Mouse (Mus musculus) limb, embryonic 10.5 days (tissue): Measurements from ENCODE around the gene Vps37c. TPM values are rescaled to one million over a fixed set of nuclear protein-coding genes. Genes with fewer than 3 reads are reported as not detected.
A peak's percentile ranks its signal among the peaks of the same experiment; 100 is the strongest.

Experiments
- DNase-seq: peaks from one replicate; pipeline ENCODE4 v3.0.0-alpha.2; 2017; ENCODE audit warnings: low spot score
- H3K27ac ChIP-seq: fragments of 300-500 bp; sonication (generic); 2 replicates; pipeline ENCODE4 v1.5.1; 2016; ENCODE audit warnings: mild to moderate bottlenecking
- H3K27me3 ChIP-seq: fragments of 300-500 bp; sonication (generic); 2 replicates; pipeline ENCODE4 v1.6.1; 2016; ENCODE audit warnings: low read depth, mild to moderate bottlenecking; ENCODE audit not compliant: poor library complexity, severe bottlenecking
- H3K36me3 ChIP-seq: fragments of 300-500 bp; sonication (generic); 2 replicates; pipeline ENCODE4 v1.6.1; 2016; ENCODE audit warnings: mild to moderate bottlenecking, moderate library complexity
- H3K4me1 ChIP-seq: fragments of 300-500 bp; sonication (generic); 2 replicates; pipeline ENCODE4 v1.6.1; 2016
- H3K4me3 ChIP-seq: fragments of 300-500 bp; sonication (generic); 2 replicates; pipeline ENCODE4 v1.5.1; 2016; ENCODE audit warnings: mild to moderate bottlenecking, moderate library complexity
- H3K9me3 ChIP-seq: fragments of 300-500 bp; sonication (generic); replicated peaks from 2 replicates; pipeline ENCODE4 v1.6.1; 2016; ENCODE audit warnings: mild to moderate bottlenecking
- WGBS: fragments of 180-500 bp; shearing (Covaris S2); methylation state at CpG from one replicate; pipeline ENCODE4 v1.1.7; 2016; 5-methylcytosine and 5-hydroxymethylcytosine counted together
- polyA plus RNA-seq: library from polyadenylated mRNA; unstranded; fragments of >200 nt; fragmentation: Nextera tagmentation; extraction: Ambion mirVana; gene quantifications from 2 replicates; pipeline ENCODE4 v1.2.1, GENCODE M21; 2016

Gene Vps37c
- 34.3 and 37.7 TPM in 2 replicates for polyA plus RNA-seq

DNA sequence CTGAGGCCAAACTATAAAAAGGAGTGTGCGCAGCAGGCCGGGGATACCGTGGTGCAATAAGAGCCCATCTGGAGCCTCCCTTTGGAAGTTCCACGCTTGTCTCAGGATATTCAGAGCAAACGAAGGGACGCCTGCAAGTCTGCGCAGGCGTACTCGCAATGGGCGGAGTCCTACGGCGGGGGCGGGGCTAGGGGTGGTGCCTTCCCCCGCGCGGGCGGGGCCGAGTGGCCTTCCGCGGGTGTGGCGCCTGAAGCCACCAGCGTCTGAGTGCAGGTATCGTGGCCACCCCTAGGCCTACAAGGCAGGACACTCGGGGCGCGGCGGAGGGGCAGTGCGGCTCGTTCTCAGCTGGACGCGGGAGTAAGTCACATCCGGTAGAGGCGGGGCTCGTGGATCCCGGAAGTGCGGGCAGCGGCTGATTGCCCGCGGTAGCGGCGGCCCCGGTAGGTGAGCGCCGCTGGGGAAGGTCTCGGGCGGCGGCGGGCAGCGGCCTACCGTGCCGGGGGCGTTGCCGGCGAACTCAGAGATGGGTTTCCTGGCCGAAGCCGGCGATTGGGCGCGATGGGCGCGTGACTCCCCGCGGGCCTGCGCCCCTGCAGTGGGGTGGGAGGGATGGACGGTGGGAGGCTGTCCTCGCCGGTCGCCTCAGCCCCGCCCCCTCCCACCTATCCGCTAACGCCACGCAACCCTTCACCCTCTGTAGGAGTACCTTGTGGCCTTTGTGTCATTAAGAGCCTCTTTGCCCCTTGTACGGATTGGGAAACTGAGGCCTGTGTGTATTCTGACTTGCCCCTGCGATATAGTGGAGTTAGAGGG lies at the start of gene Vps37c:
Vps37c (plus strand) TSS at position 199 of the 816 bp plus-strand sequence.
- H3K27me3 ChIP-seq: no peaks in the 10 kb centered on the region
- peak within 1 kb of the TSS; percentile 90 for H3K4me3 ChIP-seq
- WGBS: under 1% methylated on average over 74 of the region's 74 CpGs
- 0 out of 2 replicates have a peak, but pooled peaks cover 3% of the 10 kb centered on the region for H3K36me3 ChIP-seq
- H3K27ac ChIP-seq: peak within 1 kb of the TSS; percentile 97
- H3K9me3 ChIP-seq: no peaks in the 10 kb centered on the region
- peak; percentile 95 for DNase-seq
- peaks cover 25% of the 10 kb centered on the region for H3K4me1 ChIP-seq

DNA sequence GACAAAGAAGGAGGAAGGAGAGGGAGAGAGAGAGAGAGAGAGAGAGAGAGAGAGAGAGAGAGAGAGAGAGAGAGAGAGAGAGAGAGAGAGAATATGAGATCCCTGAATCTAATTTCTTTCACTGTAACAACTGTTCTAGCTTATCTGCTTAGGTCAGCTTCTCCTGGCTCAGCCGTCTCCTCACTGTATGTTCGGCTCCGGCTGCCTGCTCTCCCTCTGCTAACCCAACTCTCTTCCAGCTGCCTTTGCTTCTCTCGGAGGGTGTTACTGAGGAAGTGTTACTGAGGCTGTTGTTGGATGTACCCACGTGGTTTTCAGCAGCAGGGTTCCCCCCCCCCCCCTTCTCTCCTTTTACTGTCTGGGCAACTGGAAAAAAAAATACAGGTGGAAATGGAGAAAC lies 48.5 kb upstream of the Vps37c start:
- no peak for DNase-seq
- 11% methylated on average over 5 of the region's 5 CpGs for WGBS
- no peaks in the 10 kb centered on the region for H3K9me3 ChIP-seq
- no peaks in the 10 kb centered on the region for H3K36me3 ChIP-seq
- no peak overlapping the region for H3K27ac ChIP-seq
- H3K27me3 ChIP-seq: 0 out of 2 replicates have a peak, but pooled peaks cover 8% of the 10 kb centered on the region
- H3K4me3 ChIP-seq: 0 out of 2 replicates have a peak overlapping the region, but pooled peaks have one; percentile 0
- peaks cover 14% of the 10 kb centered on the region for H3K4me1 ChIP-seq

DNA sequence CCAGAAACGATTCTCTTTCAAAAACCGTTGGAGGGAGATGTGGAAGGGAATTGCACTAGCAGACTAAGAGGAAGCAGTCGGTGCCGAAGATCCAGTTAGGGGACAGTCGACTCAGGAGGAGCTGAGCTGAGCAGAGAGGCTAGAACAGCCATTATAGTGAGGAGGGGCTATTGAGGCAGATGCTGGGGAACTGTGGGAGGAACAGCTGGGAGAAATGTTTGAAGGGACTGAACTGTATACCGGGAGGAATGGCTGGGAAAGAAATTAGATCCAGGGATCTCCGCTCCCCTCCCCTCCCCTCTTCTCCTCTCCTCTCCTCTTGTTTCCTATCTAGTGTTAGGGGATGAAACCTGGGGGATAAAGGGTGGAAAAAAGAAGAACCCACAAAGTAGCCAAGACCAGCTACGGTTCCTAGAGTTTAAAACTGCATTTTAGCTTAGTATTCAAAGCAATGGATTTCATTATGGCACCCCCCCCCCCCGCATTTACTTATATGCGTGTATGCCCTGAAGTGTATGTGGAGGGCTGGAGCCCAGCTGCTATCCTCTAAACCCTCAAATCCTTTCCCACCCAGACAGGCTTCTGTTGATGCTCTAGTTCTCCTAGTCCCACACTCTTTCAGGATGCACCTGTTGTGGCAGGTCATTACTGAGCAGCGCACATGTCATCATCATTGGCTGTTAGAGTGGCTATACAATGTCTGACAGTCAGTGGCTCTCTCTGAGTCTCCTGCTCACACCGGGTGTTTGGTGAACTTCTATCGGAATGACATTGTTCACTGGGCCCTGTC lies 47.8 kb upstream of the Vps37c start:
- Histone ChIP-seq H3K9me3 (no peaks in the 10 kb centered on the region), H3K27ac (no peak overlapping the region), H3K4me3 (0 out of 2 replicates have a peak overlapping the region, but pooled peaks have one; percentile 0), H3K4me1 (peaks cover 11% of the 10 kb centered on the region), H3K36me3 (no peaks in the 10 kb centered on the region), H3K27me3 (0 out of 2 replicates have a peak, but pooled peaks cover 1% of the 10 kb centered on the region)
- DNase-seq: no peak
- WGBS: 49% methylated on average over 13 of the region's 13 CpGs

GRCm38 (mm10) chr19:10645616-10646015 lies 42.9 kb upstream of the Vps37c start:
- no peaks in the 10 kb centered on the region for H3K36me3 ChIP-seq
- no peak overlapping the region for H3K4me3 ChIP-seq
- H3K27me3 ChIP-seq: no peaks in the 10 kb centered on the region
- no peak for DNase-seq
- 88% methylated on average over 2 of the region's 2 CpGs for WGBS
- H3K27ac ChIP-seq: no peak overlapping the region
- H3K9me3 ChIP-seq: no peaks in the 10 kb centered on the region
- peaks cover 12% of the 10 kb centered on the region for H3K4me1 ChIP-seq

- H3K27ac ChIP-seq: no peak overlapping the region
- H3K9me3 ChIP-seq: no peaks in the 10 kb centered on the region
- 79% methylated on average over 8 of the region's 8 CpGs for WGBS
- no peak for DNase-seq
- H3K27me3 ChIP-seq: no peaks in the 10 kb centered on the region
- H3K4me3 ChIP-seq: no peak overlapping the region
- H3K4me1 ChIP-seq: 0 out of 2 replicates have a peak, but pooled peaks cover 7% of the 10 kb centered on the region
- H3K36me3 ChIP-seq: no peaks in the 10 kb centered on the region
These were observed 40.4 kb upstream of the Vps37c start for GRCm38 (mm10) chr19:10648156-10648555.

DNA sequence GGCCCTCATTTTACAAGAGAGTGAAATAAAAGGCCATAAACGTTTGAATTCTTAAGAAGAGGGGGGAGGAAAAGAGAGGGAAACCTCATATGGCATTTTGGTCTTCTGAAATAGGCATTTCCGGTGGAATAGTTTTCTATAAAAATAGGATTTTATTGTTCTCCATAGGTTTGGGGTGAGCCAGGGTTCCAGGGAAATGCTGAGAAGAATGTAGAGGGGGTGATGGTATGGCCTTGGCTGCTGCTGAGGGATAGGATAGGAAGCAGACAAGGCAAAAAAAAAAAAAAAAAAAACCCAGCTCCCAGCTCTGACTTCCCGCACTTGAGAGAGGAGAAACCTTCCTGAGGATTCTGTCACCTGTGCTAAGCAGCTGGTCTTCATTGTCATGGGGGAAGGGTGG lies 32.5 kb upstream of the Vps37c start:
- Histone ChIP-seq H3K27ac (no peak overlapping the region), H3K4me1 (peaks cover 7% of the 10 kb centered on the region), H3K36me3 (no peaks in the 10 kb centered on the region), H3K27me3 (no peaks in the 10 kb centered on the region), H3K9me3 (no peaks in the 10 kb centered on the region), H3K4me3 (no peak overlapping the region)
- no peak for DNase-seq
- 58% methylated on average over 3 of the region's 3 CpGs for WGBS

GRCm38 (mm10) chr19:10657742-10658141 lies 30.8 kb upstream of the Vps37c start:
- no peaks in the 10 kb centered on the region for H3K9me3 ChIP-seq
- no peaks in the 10 kb centered on the region for H3K27me3 ChIP-seq
- 78% methylated on average over 5 of the region's 5 CpGs for WGBS
- H3K27ac ChIP-seq: no peak overlapping the region
- no peaks in the 10 kb centered on the region for H3K36me3 ChIP-seq
- no peak for DNase-seq
- H3K4me3 ChIP-seq: no peak overlapping the region
- peaks cover 7% of the 10 kb centered on the region for H3K4me1 ChIP-seq

- no peak overlapping the region for H3K4me3 ChIP-seq
- no peaks in the 10 kb centered on the region for H3K27me3 ChIP-seq
- H3K27ac ChIP-seq: no peak overlapping the region
- 79% methylated on average over 2 of the region's 2 CpGs for WGBS
- peaks cover 7% of the 10 kb centered on the region for H3K4me1 ChIP-seq
- H3K36me3 ChIP-seq: no peaks in the 10 kb centered on the region
- no peaks in the 10 kb centered on the region for H3K9me3 ChIP-seq
- DNase-seq: no peak
These were observed 30.1 kb upstream of the Vps37c start for GRCm38 (mm10) chr19:10658406-10658805.

DNA sequence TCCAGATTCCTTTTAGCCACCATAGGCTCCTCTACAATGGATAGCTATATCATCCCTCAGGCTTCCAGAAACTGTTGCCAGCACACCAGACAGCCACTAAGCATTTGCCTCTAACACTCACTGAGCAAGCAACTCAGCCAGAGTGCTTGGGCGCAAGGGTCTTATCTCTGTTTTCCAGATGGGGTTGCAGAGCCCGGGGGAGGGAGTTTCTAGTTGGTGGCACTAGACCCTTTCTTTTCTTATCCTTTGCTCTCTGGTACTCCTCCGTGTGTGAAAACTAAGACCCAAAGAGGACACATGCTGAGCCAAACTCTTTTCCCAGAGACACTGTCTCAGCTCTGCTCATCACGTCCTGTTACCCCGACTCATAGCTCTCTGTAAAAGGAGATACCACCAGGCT lies 27.2 kb upstream of the Vps37c start:
- Histone ChIP-seq H3K4me3 (no peak overlapping the region), H3K9me3 (no peaks in the 10 kb centered on the region), H3K4me1 (peaks cover 3% of the 10 kb centered on the region; the same call in 1 of the 2 replicates), H3K36me3 (no peaks in the 10 kb centered on the region), H3K27me3 (no peaks in the 10 kb centered on the region), H3K27ac (no peak overlapping the region)
- no peak for DNase-seq
- WGBS: 81% methylated on average over 5 of the region's 5 CpGs

GRCm38 (mm10) chr19:10661919-10662318 lies 26.6 kb upstream of the Vps37c start:
- no peak overlapping the region for H3K27ac ChIP-seq
- no peaks in the 10 kb centered on the region for H3K27me3 ChIP-seq
- no peaks in the 10 kb centered on the region for H3K36me3 ChIP-seq
- 80% methylated on average over 2 of the region's 2 CpGs for WGBS
- no peak for DNase-seq
- H3K4me3 ChIP-seq: no peak overlapping the region
- H3K4me1 ChIP-seq: no peaks in the 10 kb centered on the region
- H3K9me3 ChIP-seq: no peaks in the 10 kb centered on the region

GRCm38 (mm10) chr19:10662665-10663064 lies 25.9 kb upstream of the Vps37c start:
- no peak for DNase-seq
- H3K27ac ChIP-seq: no peak overlapping the region
- H3K9me3 ChIP-seq: no peaks in the 10 kb centered on the region
- H3K4me1 ChIP-seq: no peaks in the 10 kb centered on the region
- 75% methylated on average over 3 of the region's 3 CpGs for WGBS
- H3K4me3 ChIP-seq: no peak overlapping the region
- H3K27me3 ChIP-seq: no peaks in the 10 kb centered on the region
- H3K36me3 ChIP-seq: no peaks in the 10 kb centered on the region

DNA sequence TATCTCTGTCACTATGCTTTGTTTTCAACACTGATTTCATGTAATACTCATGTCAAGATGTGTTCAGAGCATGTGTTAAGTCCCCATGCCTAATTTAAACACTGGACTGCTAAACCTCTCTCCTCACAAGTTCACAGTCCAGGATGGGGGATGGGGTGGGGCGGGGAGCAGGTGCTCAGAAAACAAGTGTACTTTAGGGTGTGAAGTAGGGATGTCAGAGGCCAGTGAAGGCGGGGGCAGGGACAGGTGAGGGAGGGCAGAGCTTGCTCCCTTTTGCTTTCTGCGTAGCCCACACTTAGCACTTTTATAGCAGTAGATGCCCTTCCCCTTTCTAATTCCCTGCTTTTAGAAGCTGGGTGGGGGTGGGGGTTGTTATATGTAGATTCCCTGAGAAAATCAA lies 23.4 kb upstream of the Vps37c start:
- H3K4me1 ChIP-seq: 0 out of 2 replicates have a peak, but pooled peaks cover 3% of the 10 kb centered on the region
- H3K27ac ChIP-seq: no peak overlapping the region
- H3K4me3 ChIP-seq: no peak overlapping the region
- no peaks in the 10 kb centered on the region for H3K36me3 ChIP-seq
- 60% methylated on average over 3 of the region's 3 CpGs for WGBS
- H3K9me3 ChIP-seq: no peaks in the 10 kb centered on the region
- H3K27me3 ChIP-seq: no peaks in the 10 kb centered on the region
- DNase-seq: no peak

DNA sequence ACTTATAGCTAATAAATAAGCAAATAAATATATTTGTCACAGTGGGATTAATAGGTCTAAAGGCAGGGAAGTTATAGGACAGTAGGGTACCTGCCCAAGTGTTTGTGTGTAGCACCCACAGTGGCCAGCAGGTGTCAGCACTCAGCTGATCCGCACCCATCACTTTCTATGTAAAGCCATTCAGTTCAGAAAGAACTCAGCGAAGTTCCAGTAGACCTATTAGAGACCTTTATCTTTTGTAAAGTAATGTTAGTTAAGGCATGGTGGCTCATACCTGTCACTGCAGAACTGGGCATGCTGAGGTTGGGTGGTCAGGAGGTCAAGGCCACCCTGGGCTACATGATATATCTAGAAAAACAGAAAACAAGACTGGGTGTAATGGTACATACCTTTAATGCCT lies 23.0 kb upstream of the Vps37c start:
- H3K9me3 ChIP-seq: no peaks in the 10 kb centered on the region
- 0 out of 2 replicates have a peak, but pooled peaks cover 3% of the 10 kb centered on the region for H3K4me1 ChIP-seq
- H3K27ac ChIP-seq: no peak overlapping the region
- no peak overlapping the region for H3K4me3 ChIP-seq
- H3K36me3 ChIP-seq: no peaks in the 10 kb centered on the region
- 30% methylated on average over 2 of the region's 2 CpGs for WGBS
- peak; percentile 75 for DNase-seq
- no peaks in the 10 kb centered on the region for H3K27me3 ChIP-seq
